ENCODE assay signal across 8 mouse cellular contexts in genomic region chr8:70415540-70416451, GRCm38 (mm10). TPM values are rescaled to one million over a fixed set of nuclear protein-coding genes. Genes with fewer than 3 reads are reported as not detected.
DNase-seq lines count a peak whose midpoint lies in the region; ATAC-seq lines count a peak whose summit lies in the region.

No protein-coding gene starts in this region.

- H3K27me3 ChIP-seq in forebrain, embryonic 14.5 days (replicated peaks; ENCODE audit: control insufficient read depth, insufficient read depth, low read length), result no peaks in the 10 kb centered on the region
- H3K27me3 ChIP-seq in midbrain, embryonic 11.5 days (ENCODE audit: control insufficient read depth, insufficient read depth, low read length), result no peaks in the 10 kb centered on the region

- H3K4me1 ChIP-seq in forebrain, embryonic 14.5 days (ENCODE audit: control insufficient read depth, insufficient read depth, low read length), result no peaks in the 10 kb centered on the region
- peaks cover 16% of the 10 kb centered on the region for H3K4me1 ChIP-seq in midbrain, embryonic 11.5 days (ENCODE audit: control insufficient read depth, insufficient read depth, low read length)

- WGBS in forebrain, embryonic 14.5 days, result 68% methylated on average over 8 of the region's 8 CpGs
- 66% methylated on average over 8 of the region's 8 CpGs for WGBS in midbrain, embryonic 11.5 days

- H3K36me3 ChIP-seq in forebrain, embryonic 14.5 days (ENCODE audit: control insufficient read depth, insufficient read depth, low read length), result peaks cover 7% of the 10 kb centered on the region; the same call in 1 of the 2 replicates
- no peaks in the 10 kb centered on the region for H3K36me3 ChIP-seq in midbrain, embryonic 11.5 days (ENCODE audit: control insufficient read depth, insufficient read depth, low read length)

- no peak overlapping the region for H3K27ac ChIP-seq in forebrain, embryonic 14.5 days (ENCODE audit: low read depth, low read length)
- H3K27ac ChIP-seq in midbrain, embryonic 11.5 days (ENCODE audit: low read depth, low read length), result peak overlapping the region; percentile 30; the same call in 1 of the 2 replicates

- ATAC-seq in forebrain, embryonic 14.5 days, result peak; percentile 47; the same call in 1 of the 2 replicates
- ATAC-seq in midbrain, embryonic 11.5 days (ENCODE audit: low FRiP score), result peak; percentile 77

- no peaks in the 10 kb centered on the region for H3K9me3 ChIP-seq in forebrain, embryonic 14.5 days (replicated peaks; ENCODE audit: control insufficient read depth, low read length)
- H3K9me3 ChIP-seq in midbrain, embryonic 11.5 days (ENCODE audit: control insufficient read depth, low read length), result no peaks in the 10 kb centered on the region

- no peak overlapping the region for H3K4me3 ChIP-seq in forebrain, embryonic 14.5 days (ENCODE audit: low read depth, low read length)
- no peak overlapping the region for H3K4me3 ChIP-seq in midbrain, embryonic 11.5 days (ENCODE audit: low read depth, low read length)

- no peak overlapping the region for H3K4me2 ChIP-seq in forebrain, embryonic 14.5 days (ENCODE audit: low read length)
- no peak overlapping the region for H3K4me2 ChIP-seq in midbrain, embryonic 11.5 days

- intact Hi-C loops in left cerebral cortex, postnatal 36 days (cut with DNase I), result loop anchor here (2.0 to 5.0 kb wide), 3 partner anchors 37 to 87 kb away; partner anchors contain the start of gene Tmem59l

- peak; percentile 53 for DNase-seq in cerebellum, adult 11-12 months
- DNase-seq in cerebellum, adult 9-11 months, result no peak
- peak; percentile 26 to 50 for DNase-seq in spleen, postnatal 10 days (ENCODE audit: low spot score in 2 of 2)
- DNase-seq in spleen, postnatal 36 days (ENCODE audit: low spot score in 2 of 2), result no peak
- peak; percentile 60 for DNase-seq in forebrain, embryonic 14.5 days (ENCODE audit: low spot score)
- DNase-seq in left cerebral cortex, postnatal 36 days (ENCODE audit: low spot score in 2 of 2), result peak; percentile 40 to 42
- DNase-seq in midbrain, embryonic 11.5 days (ENCODE audit: low spot score, missing footprints), result no peak
- peak; percentile 48 for DNase-seq in thymus, postnatal 25 days

- H3K9ac ChIP-seq in forebrain, embryonic 14.5 days (ENCODE audit: low read length), result no peak overlapping the region
- no peak overlapping the region for H3K9ac ChIP-seq in midbrain, embryonic 11.5 days (ENCODE audit: low read length)

RNA-seq across cellular contexts. Expression of gene Crtc1, which starts 23.6 kb away (rescaled TPM):
- 23.9 and 30.7 TPM in 2 replicates for polyA plus RNA-seq in forebrain, embryonic 14.5 days (2014; fragmentation: Nextera tagmentation; extraction: Ambion mirVana)
- 100 to 1,000 TPM; 116 to 140 TPM for total RNA-seq in left cerebral cortex, postnatal 36 days (2021)
- polyA plus RNA-seq in midbrain, embryonic 11.5 days (2014; fragmentation: Nextera tagmentation; extraction: Ambion mirVana), result 11.8 and 12.9 TPM in 2 replicates

RNA-seq across cellular contexts. Expression of gene Comp, which starts 42.4 kb away (rescaled TPM):
- 0.48 TPM in 1 of 2 replicates, not detected in the other for polyA plus RNA-seq in forebrain, embryonic 14.5 days (2014; fragmentation: Nextera tagmentation; extraction: Ambion mirVana)
- under 1 TPM; 0.25 to 0.88 TPM for total RNA-seq in left cerebral cortex, postnatal 36 days (2021)
- 0.21 TPM in 1 of 2 replicates, not detected in the other for polyA plus RNA-seq in midbrain, embryonic 11.5 days (2014; fragmentation: Nextera tagmentation; extraction: Ambion mirVana)

Comparison
In these comparisons a context has a peak if more than half of its experiments do, and no peak if none do; other contexts are left out.
1. DNase-seq: peak in cerebellum, adult 11-12 months (single experiment), spleen, postnatal 10 days (2 of 2), forebrain, embryonic 14.5 days (single experiment), left cerebral cortex, postnatal 36 days (2 of 2) and thymus, postnatal 25 days (single experiment); none in cerebellum, adult 9-11 months (single experiment), spleen, postnatal 36 days (0 of 2) and midbrain, embryonic 11.5 days (single experiment).